Mouse (Mus musculus) c-Kit-positive CD71-positive TER-119-negative erythroid progenitor cells, embryonic 14.5 days (primary cell): Measurements from ENCODE around the gene Pif1.
A peak's percentile ranks its signal among the peaks of the same experiment; 100 is the strongest.

Experiments used
- DNase-seq: peaks from one replicate; pipeline ENCODE4 v3.0.0-alpha.2; 2013; ENCODE audit warnings: low read depth

Gene Pif1

DNA sequence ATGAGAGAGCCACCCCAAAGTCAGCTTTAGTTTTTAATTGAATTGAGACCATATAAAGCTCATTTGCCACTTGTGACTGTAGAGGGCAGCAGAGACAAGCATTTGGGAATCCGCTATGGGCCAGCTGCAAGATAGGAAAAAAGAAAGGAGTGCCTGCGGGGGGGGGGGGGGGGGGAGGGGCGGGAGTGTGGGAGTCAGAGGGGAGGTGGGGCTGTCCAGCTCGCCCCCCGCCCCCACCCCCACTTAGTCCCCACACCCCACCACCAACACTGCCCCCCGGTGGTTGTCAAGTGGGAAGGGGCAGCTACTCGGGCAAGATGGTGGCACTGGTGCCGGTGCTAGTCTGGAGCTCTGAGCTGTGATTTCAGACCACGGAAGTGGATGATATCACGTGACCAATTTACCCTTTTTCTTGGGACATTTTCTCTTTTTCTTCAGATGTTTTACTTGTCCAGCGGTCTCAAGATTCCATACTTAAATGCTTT is 11.8 kb downstream of the Pif1 start:
- DNase-seq: no peak

DNA sequence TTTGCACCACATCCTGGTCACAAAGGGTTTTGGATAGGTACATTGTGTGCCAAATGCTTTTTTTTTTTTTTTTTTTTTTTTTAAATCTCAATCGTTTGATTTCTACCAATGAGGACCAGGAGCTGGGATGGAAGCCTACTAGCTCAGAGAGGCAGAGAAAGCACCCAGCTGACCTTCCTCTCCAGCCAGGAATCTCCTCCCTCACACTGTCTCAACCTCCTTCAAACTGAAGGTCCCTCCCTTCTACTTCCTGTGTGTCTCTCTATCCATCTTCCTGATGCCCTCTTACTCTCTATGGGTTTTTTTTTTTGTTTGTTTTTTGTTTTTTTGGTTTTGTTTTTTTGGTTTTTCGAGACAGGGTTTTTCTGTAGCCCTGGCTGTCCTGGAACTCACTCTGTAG is 14.0 kb downstream of the Pif1 start:
- DNase-seq: no peak

GRCm38 (mm10) chr9:65603401-65604102 is 16.6 kb downstream of the Pif1 start:
- DNase-seq: no peak

DNA sequence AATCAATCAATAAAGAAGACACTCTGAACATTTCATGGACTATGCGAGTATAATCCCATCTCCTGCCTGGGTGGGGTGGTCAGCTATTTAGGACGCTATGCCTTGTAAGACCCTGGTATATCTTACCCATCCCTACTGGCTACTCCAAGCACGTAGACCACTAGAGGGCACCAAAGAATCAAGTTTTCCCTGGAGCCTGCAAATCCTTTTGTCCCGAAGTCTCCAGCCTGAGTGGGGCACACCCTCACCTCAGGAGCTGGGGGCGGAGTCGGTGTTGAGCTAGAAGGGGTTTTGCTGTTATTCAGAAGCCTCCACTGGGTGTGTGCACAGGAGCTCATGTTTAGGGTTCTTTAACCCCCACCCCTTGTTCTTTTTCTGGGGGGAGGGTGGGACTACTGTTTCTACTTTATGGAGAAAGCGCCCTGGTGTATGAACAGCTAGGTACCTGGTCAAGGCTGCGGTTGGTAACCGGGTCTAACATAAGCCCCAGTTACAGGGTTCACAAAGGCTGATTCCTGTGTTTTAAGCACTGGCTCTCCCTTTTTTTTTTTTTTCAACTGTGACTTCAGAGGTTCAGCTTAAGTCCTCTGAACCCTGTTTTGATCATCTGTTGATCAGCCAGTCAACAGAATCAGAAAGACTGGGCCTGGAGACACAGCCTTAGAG is 18.6 kb downstream of the Pif1 start:
- DNase-seq: peak; percentile 77

- DNase-seq: no peak
Measured at GRCm38 (mm10) chr9:65606321-65607109, 19.6 kb downstream of the Pif1 start.

GRCm38 (mm10) chr9:65607120-65607519 is 20.2 kb downstream of the Pif1 start:
- DNase-seq: no peak

DNA sequence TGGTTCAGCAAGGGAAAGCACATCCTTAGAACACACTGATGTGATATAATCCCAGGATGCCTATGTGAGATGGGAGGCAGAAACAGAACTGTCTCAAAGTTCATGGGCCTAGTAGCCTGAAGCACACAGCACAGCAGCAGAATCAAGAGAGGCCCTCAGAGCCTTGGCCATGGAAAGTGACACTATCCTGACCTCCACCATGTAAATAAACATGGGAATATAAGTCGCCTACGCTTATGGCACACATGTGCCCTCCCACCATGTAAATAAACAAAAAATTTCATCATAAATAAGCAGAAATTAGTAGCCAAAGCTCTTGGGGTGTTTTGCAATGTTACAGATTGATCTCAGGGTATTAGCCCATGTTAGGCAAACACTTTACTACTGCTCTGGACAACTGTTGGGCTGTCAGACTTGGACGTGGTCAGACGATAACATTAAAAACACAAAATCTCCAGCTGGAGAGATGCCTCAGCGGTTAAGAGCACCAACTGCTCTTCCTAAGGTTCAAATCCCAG is 25.1 kb downstream of the Pif1 start:
- DNase-seq: no peak

DNA sequence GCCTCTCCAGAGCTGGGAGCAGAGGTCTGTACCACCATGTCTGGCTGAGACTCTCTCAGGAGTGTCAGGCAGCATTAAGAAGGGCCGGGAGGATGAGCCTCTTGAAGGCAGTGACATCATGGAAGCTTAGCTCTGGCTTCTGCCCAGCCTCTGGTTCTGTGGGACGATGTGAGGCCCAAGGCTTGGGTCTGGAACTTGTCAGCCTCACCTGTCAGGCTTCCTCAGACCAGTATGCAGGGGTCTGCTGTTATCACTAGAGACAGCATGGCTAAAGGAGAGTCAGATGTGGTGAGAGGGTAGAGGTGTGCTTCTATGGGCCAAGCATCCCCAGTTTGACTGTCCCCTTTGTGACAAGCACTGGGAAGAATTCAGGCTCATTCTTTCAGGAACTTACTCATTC is 26.1 kb downstream of the Pif1 start:
- DNase-seq: no peak

DNA sequence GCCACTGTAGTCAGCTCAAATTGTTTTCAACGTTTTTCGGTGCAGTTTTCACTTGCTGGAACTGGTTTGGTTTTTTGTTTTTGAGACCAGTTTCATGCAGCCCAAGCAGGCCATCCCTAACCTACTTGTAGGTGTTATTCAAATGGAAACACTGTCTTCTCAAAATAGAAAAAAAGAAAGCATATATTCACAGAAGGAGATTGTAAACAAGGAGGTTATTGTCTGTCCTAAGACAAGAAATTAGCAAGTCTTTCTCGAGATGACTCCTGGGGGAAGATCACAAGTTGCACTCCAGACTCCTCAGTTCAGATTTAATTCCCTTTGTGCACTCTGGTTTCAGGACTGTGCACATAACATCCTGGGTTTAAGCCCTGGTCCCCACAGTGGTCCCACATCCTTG is 32.4 kb downstream of the Pif1 start:
- no peak for DNase-seq

DNA sequence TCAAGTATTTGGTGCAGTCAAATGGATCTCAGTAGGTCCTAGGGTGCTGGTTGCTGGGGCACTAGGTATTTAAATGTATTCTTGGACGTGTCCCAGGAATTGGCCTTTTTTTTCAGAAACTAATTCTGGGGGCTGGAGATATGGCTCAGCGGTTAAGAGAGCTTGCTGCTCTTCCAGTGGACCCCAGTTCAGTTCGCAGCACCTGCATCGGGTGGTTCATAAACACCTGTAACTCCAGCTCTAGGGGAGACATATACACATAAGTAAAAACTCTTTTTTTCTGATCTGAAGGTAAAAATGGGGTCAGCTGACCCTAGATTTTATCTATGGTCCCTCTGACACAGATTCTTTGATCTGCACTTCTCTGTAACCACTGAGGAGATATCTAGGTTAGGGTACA is 34.2 kb downstream of the Pif1 start:
- DNase-seq: no peak

DNA sequence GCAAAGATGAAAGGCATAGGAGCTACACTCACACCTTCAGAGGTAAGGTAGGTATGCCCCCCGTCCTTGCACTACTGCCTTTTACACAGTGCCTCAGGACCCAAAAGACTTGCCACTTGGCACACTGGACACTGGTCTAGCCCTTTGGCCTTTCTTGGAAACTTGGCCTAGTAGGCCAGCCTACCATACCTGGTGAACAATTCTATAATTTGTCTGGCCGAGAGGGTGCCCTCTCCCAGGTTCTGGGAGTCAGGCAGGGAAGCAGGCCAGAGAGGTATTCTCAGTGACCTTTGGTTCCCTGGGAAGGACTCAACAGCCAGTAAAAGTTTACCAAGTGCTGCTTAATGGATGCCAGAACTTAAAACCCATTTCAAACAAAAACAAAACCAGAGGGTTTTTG is 34.7 kb downstream of the Pif1 start:
- no peak for DNase-seq

DNA sequence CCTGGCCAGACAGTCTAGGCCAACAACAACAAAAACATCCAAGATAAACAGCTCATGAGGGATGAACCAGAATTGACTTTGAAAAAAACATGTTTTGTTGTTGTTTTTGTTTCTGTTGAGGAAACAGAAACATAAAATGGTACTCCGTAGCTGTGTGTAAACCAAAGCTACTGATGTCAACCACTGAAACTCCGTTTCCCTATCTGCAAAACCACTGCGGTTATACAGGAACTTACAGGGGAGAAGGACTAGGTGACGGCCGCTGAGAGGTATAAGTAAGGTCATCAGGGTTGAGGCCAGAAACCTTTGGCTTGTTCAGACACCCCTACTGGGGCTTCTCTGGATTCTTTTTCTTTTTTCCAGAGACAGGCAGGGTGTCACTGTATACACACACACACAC is 35.9 kb downstream of the Pif1 start:
- no peak for DNase-seq

GRCm38 (mm10) chr9:65624266-65624665 is 37.3 kb downstream of the Pif1 start:
- no peak for DNase-seq

- DNase-seq: no peak
Measured at GRCm38 (mm10) chr9:65629025-65629766, 42.2 kb downstream of the Pif1 start, which contains the start of gene Rbpms2. Gene Rbpms2, plus strand, starts transcription at chr9:65629648.

DNA sequence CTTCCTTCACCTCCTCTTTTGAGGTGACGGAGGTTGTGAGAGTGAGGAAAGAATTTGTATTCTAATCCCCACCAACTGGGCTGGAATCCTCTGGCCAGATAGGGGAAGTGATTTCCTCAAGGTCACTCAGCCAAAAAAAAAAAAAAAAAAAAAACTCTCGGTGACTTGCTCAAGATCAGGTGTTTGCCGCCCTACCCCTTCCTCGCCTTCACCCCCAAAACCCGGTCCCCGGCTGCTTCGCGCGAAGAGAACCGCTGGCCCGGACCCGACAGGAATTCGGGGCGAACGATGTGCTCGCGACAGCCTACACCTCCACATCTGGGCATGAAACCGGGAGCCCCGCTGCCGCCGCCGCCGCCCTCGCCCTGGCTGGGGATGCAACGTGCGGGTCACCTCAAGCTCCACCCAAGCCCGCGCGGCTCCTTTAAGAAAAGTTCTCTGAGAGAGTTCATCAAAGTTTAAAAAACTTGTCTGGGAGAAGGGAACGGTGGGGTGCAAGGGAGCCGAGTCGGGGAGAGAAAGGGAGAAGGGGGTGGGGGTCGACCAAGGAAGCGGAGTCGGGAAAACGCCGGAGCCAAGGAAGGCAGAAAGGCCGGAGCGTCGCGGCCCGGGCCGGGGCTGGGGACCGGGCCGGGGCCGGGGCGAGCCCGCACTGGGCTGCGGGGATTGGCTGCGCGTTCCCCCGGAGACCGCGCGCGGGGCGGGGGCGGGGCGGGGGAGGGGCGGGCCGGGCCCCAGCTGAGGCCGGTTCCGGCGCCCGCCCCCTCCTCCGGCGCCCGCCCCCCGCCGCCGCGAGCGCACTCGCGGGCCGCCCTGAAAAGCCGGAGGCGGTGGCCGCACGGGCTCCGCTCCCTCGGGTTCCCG is 43.0 kb downstream of the Pif1 start:
- no peak for DNase-seq

GRCm38 (mm10) chr9:65630631-65631353 is 43.8 kb downstream of the Pif1 start:
- no peak for DNase-seq

GRCm38 (mm10) chr9:65631354-65632021 is 44.5 kb downstream of the Pif1 start:
- DNase-seq: no peak

DNA sequence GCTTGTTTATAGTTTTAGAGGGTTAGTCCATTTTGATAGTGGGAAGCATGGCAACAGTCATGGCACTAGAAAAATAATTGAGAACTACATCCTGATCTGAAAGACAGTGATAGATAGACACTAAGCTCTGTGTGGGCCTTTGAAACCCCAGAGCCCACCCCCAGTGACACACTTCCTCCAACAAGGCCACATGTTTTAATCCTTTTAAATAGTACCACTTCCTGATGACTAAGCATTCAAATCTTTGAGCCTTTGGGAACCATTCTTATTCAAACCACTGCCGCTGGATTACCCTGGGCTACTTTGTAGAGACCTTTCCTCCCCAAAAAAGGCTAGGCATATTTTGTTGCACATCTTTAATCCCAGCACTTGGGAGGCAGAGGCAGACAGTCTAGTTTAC is 48.8 kb downstream of the Pif1 start:
- DNase-seq: no peak

DNA sequence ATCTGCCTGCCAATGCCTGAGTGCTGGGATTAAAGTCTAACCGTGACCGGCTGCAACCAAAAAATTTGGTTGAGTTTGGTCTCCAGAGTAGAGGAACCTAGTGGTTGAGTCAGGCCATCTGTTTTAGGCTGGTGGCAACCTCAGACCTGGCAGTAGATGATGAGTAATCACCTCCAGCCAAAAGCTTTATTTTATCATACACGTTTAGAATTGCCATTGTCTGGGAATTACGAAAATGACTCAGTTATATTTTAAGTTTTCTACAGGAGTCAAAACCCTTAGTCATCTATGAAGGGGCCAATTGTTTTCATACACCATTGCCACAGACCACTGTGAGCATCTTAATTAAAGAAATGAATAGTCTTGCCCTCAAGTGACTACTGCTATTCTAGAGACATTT is 50.0 kb downstream of the Pif1 start:
- no peak for DNase-seq

DNA sequence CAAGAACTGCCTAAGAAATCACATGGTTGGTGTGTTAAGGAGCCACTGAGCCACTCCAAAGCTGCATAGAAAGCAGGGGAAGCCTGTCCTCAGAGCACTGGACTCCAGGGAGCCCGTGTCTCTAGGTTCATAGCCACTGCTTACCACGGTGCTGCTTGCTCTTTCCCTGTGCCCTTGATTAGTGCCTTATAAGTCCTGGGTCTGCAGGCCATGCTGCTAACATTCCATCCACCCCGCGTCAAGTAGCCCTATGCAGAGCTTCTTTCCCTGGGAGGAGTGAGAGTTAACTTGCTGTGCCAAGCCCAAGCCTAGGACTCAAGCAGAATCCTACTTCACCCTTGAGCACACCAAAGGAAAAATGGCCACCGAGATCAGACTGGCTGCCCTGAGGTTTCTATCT is 52.1 kb downstream of the Pif1 start:
- no peak for DNase-seq
